Mouse (Mus musculus): ENCODE data around the gene Tnfrsf11a. TPM values are rescaled to one million over a fixed set of nuclear protein-coding genes. Genes with fewer than 3 reads are reported as not detected.

Tnfrsf11a gene
- 1.2 TPM for polyA plus RNA-seq (2014; fragmentation: Illumina TruSeq; extraction: RNeasy Lipid Tissue Mini Kit (QIAGEN cat#74804); ENCODE audit: insufficient read depth, low read depth, low replicate concordance)

DNA sequence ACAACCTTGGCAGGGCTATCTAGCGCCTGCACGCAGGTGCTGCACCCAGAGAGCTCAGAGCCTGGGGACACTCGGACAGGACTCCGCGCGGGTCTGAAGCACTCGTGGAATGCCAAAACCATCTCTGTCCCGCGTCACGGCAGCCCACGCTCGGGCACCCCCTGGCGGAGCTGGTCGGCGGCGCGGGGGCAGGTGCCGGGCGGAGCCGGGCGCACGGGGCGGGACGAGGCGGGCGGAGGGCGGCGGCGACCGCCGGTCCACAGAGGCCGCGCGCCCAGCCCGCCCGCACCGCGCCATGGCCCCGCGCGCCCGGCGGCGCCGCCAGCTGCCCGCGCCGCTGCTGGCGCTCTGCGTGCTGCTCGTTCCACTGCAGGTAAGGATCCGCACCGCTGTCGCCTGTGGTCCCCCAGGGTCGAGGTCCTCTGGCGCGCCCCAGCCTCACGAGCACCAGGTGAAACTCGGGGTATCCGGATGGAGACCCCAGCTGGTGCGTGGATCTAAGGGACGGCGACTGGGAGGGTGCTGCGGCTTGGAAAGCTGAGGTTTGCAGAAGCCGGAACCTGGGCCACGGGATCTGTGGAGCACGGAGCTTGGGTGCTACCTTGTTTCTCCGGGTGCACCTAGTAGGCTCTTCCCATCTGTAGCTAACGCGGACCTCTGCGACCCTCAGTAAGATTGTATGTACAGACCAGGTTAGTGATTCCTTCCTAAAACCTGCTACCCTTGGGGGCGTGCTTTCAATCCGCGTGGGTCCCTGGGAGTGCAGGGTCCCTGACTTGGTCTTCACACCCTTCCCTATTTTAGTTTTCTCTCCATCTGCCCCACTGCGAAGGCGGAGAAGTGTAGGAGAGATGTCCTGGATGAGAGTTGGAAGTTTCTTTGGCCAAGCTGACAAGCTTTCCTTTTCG lies at the start of gene Tnfrsf11a:
Gene Tnfrsf11a, plus strand, starts transcription at position 262 of the 908 bp plus-strand sequence.

Other genes with a start within 250 kb of the Tnfrsf11a start
- gene Pign, start 117.0 kb upstream of the Tnfrsf11a start, polyA plus RNA-seq (2014; fragmentation: Illumina TruSeq; extraction: RNeasy Lipid Tissue Mini Kit (QIAGEN cat#74804); ENCODE audit: insufficient read depth, low read depth, low replicate concordance): 3.8 TPM
- 10.0 TPM for gene Relch, start 116.9 kb upstream of the Tnfrsf11a start, polyA plus RNA-seq (2014; fragmentation: Illumina TruSeq; extraction: RNeasy Lipid Tissue Mini Kit (QIAGEN cat#74804); ENCODE audit: insufficient read depth, low read depth, low replicate concordance)
- gene Zcchc2, start 209.7 kb downstream of the Tnfrsf11a start, polyA plus RNA-seq (2014; fragmentation: Illumina TruSeq; extraction: RNeasy Lipid Tissue Mini Kit (QIAGEN cat#74804); ENCODE audit: insufficient read depth, low read depth, low replicate concordance): 5.0 TPM